Mouse (Mus musculus): ENCODE measurements around the gene Pald1. TPM values are rescaled to one million over a fixed set of nuclear protein-coding genes. Genes with fewer than 3 reads are reported as not detected.

Gene Pald1
- polyA plus RNA-seq, 1 experiment: 10.3 TPM

DNA sequence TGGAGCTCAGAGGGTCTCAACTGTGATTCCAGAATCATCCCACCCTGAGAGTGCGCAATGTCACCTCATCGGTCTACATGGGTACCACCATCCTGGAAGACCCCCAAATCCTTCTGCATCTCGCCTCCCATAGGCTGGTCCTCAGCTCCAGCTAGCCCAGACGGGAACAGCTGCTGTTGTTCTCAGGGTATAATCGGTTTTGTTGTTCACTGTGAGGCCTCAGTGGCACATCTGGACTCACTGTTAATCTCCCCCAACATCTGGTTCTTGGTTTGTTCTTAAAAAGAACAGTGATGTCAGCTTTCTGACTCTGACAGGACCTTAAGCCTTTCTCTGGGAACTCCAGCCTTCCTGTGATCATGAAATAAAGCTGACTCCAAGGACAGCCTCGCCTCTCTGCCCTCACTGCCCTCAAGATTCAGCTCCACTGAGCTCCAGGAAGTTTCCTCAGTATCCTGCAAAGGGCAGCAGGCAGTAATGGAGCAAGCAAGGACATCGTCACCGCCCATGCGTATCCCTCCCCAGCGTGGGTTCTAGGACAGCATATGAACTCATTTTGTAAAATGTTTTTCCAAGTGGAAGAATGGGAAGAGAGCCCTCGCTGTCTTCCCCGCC lies 74.5 kb downstream of the Pald1 start:
- Histone ChIP-seq H3K4me3 (ENCODE audit: insufficient read depth, low read length) (no peak overlapping the region), H3K4me1 (ENCODE audit: control insufficient read depth, insufficient read depth, low read length) (no peaks in the 10 kb centered on the region), H3K27ac (ENCODE audit: insufficient read depth, low read length) (no peak overlapping the region)
- TF ChIP-seq POLR2A (IDR thresholded peaks at IDR 0.05; ENCODE audit: extremely low read depth, insufficient read depth, low read length) (no peak), CTCF (IDR thresholded peaks at IDR 0.05; ENCODE audit: extremely low read depth, insufficient read depth, low read length) (no peak)

DNA sequence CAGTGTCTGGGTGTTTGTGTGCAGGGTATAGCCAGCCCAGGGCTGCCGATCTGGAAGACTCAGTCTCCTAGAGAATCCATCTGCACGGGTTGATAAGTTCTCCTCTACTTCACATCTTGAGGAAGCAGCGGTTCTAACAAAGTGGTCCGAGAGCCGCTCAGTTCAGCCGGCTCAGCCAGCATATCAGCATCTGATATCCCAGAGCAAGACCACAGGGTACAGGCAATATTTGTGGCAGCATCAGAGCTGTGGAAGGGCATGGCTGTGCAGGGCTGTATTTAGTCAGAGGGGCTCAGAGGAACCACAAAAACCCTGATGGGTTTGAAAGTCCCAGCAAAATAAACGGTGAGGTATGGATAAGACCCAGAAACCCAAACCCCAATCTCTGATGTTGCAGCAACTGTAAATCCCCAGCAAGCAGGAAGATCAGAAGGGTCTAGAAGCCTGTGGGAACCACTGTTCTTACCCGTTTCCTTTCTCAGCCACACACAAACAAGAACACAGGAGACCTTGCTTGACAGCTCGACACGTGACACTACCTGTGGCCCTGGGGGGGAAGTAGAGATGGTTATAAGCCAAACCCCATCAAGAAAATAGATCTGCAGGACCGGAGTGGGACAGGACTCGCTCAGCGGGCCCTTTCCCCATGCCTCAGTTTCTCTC lies 77.3 kb downstream of the Pald1 start:
- H3K4me1 ChIP-seq (ENCODE audit: control insufficient read depth, insufficient read depth, low read length): no peaks in the 10 kb centered on the region
- H3K27ac ChIP-seq (ENCODE audit: insufficient read depth, low read length): no peak overlapping the region
- no peak overlapping the region for H3K4me3 ChIP-seq (ENCODE audit: insufficient read depth, low read length)
- no peak for TF ChIP-seq POLR2A (IDR thresholded peaks at IDR 0.05; ENCODE audit: extremely low read depth, insufficient read depth, low read length)
- TF ChIP-seq CTCF (IDR thresholded peaks at IDR 0.05; ENCODE audit: extremely low read depth, insufficient read depth, low read length): no peak

DNA sequence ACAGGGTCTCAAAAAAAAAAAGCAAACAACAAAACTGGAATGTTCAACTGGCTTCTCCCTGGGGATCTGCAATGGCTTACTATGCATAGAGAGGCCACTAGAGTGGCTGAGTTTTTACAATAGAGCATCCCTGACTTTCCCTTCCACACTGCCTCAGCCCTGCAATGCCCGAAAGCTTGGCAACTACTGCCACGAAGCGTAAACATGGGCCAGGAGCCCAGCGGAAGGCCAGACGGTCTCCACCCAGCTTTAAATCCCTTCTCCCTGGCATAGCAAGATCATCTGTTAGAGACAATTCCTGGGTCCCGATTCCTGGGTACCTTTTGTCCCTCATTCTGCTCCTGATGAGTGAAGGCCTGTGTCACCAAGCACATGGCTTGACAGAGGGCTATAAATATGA lies 79.3 kb downstream of the Pald1 start:
- no peaks in the 10 kb centered on the region for H3K4me1 ChIP-seq (ENCODE audit: control insufficient read depth, insufficient read depth, low read length)
- H3K4me3 ChIP-seq (ENCODE audit: insufficient read depth, low read length): no peak overlapping the region
- no peak overlapping the region for H3K27ac ChIP-seq (ENCODE audit: insufficient read depth, low read length)
- TF ChIP-seq POLR2A (IDR thresholded peaks at IDR 0.05; ENCODE audit: extremely low read depth, insufficient read depth, low read length) (no peak), CTCF (IDR thresholded peaks at IDR 0.05; ENCODE audit: extremely low read depth, insufficient read depth, low read length) (no peak)

DNA sequence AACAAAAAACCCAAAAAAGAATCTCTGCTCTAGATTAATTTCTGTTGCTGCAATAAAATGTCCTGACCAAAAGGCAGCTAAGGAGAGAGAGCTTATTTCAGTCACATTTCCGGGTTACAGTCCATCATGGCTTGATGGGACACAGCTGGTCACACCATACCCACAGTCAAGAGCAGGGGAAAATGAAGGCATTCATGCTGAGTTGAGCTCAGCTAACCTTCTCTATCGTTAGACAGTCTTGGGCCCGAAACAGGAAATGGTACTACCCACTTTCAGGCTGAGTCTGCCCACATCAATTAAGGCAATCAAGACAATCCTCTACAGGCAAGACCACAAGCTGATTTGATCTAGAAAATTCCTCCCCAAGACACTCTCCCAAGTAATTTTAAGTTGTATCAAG lies 82.3 kb downstream of the Pald1 start:
- TF ChIP-seq POLR2A (IDR thresholded peaks at IDR 0.05; ENCODE audit: extremely low read depth, insufficient read depth, low read length): no peak
- no peak for TF ChIP-seq CTCF (IDR thresholded peaks at IDR 0.05; ENCODE audit: extremely low read depth, insufficient read depth, low read length)
- H3K27ac ChIP-seq (ENCODE audit: insufficient read depth, low read length): no peak overlapping the region
- no peak overlapping the region for H3K4me3 ChIP-seq (ENCODE audit: insufficient read depth, low read length)
- H3K4me1 ChIP-seq (ENCODE audit: control insufficient read depth, insufficient read depth, low read length): no peaks in the 10 kb centered on the region

DNA sequence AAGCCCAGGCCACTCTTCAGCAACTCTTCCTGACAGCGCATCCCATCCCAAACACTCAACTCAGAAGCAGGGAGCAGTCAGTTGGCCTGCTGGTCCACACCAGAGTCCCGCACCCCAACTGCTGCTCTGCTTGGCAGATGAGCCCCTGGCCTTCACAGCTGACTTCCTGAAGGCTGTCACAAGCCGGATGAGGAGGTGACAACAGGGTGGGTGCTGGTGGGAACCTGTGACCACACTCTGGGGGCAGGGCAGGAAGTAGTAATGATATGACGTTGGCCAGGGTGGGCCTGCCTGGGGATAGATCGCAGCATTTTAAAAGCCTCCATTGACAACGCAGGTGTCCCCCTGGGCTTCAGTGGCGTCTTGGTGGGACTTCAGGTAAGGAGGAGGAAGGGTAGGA lies 85.9 kb downstream of the Pald1 start, which contains the start of gene Prf1:
TSS of gene Prf1 (plus strand) at position 357 of the 400 bp plus-strand sequence.
- no peak for TF ChIP-seq CTCF (IDR thresholded peaks at IDR 0.05; ENCODE audit: extremely low read depth, insufficient read depth, low read length)
- no peak for TF ChIP-seq POLR2A (IDR thresholded peaks at IDR 0.05; ENCODE audit: extremely low read depth, insufficient read depth, low read length)
- Histone ChIP-seq H3K4me3 (ENCODE audit: insufficient read depth, low read length) (no peak within 1 kb of the TSS), H3K27ac (ENCODE audit: insufficient read depth, low read length) (no peak within 1 kb of the TSS), H3K4me1 (ENCODE audit: control insufficient read depth, insufficient read depth, low read length) (no peaks in the 10 kb centered on the region)

DNA sequence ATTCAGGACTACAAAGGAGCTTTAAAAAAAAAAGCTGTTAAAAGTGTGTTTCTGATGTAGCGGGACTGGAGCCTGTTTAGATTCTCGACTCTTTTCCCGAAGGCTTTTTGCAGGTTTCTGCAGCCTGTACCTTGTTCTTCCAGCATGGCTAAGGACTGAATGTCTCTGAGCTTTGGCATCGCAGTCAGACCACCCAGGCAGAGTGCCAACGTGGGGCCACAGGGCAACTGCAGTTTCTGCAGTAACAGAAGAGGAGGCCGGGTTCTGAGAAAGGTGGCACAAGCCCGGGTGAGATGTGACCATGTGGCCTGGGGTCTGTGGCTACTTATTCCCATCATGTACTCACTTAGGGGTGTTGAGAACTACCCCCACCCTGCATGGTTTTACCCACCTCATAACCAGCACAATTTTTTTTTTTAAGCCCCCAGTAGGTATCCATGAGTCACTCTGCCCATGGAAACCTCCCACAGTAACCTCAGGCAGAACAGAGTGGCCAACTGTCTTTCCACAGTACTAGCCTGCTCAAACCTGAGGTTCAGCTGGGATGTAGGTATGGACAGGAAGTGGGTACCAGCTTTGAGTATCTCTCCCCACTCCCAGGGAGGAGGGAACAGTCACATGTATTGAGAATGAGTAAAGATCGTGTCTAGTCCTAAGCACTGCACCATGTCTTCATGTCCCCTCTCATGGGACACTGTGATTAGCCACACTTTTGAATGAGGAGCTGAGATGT lies 86.5 kb downstream of the Pald1 start:
- TF ChIP-seq POLR2A (IDR thresholded peaks at IDR 0.05; ENCODE audit: extremely low read depth, insufficient read depth, low read length) (no peak), CTCF (IDR thresholded peaks at IDR 0.05; ENCODE audit: extremely low read depth, insufficient read depth, low read length) (no peak)
- H3K4me1 ChIP-seq (ENCODE audit: control insufficient read depth, insufficient read depth, low read length): no peaks in the 10 kb centered on the region
- no peak overlapping the region for H3K4me3 ChIP-seq (ENCODE audit: insufficient read depth, low read length)
- no peak overlapping the region for H3K27ac ChIP-seq (ENCODE audit: insufficient read depth, low read length)

DNA sequence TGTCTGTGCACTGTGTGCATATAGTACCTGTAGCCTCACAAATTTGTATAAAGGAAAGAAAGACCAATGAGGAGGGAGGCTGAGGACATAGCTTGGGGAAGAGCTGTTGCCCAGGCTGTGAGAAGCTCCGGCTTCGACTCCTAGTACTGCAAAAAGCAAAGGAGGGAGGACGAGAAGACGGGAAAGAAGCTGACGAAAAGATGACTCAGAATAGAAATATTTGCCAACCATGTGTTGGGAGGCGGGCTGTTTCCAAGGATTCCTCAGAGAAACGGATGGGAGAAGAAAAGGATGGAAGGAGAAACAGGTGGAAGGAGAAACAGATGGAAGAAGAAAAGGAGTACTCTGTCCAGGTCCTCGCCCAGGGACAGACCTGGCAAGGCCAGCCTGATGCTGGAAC lies 89.1 kb downstream of the Pald1 start:
- TF ChIP-seq POLR2A (IDR thresholded peaks at IDR 0.05; ENCODE audit: extremely low read depth, insufficient read depth, low read length) (no peak), CTCF (IDR thresholded peaks at IDR 0.05; ENCODE audit: extremely low read depth, insufficient read depth, low read length) (no peak)
- Histone ChIP-seq H3K4me1 (ENCODE audit: control insufficient read depth, insufficient read depth, low read length) (no peaks in the 10 kb centered on the region), H3K27ac (ENCODE audit: insufficient read depth, low read length) (no peak overlapping the region), H3K4me3 (ENCODE audit: insufficient read depth, low read length) (no peak overlapping the region)

DNA sequence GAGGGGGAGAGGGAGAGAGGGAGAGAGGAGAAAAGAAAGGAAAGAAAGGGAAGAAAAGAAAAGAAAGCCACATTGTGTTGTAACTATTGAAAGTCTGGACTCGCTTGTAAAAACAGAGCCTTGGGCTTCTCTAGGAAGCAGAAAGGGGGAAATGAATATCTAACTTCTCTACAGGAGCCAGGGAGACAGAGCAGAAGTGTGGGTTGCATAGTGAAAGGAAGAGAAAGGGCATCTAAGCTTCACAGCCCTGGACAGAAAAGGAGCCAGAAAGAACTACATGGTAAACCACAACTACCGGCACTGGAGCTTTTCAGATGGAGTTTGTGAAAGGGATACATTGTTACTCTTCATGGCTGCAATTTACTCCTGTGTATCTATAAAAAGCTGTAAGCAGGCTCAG lies 92.9 kb downstream of the Pald1 start:
- no peak overlapping the region for H3K27ac ChIP-seq (ENCODE audit: insufficient read depth, low read length)
- no peak for TF ChIP-seq POLR2A (IDR thresholded peaks at IDR 0.05; ENCODE audit: extremely low read depth, insufficient read depth, low read length)
- TF ChIP-seq CTCF (IDR thresholded peaks at IDR 0.05; ENCODE audit: extremely low read depth, insufficient read depth, low read length): no peak
- H3K4me1 ChIP-seq (ENCODE audit: control insufficient read depth, insufficient read depth, low read length): no peaks in the 10 kb centered on the region
- H3K4me3 ChIP-seq (ENCODE audit: insufficient read depth, low read length): no peak overlapping the region

DNA sequence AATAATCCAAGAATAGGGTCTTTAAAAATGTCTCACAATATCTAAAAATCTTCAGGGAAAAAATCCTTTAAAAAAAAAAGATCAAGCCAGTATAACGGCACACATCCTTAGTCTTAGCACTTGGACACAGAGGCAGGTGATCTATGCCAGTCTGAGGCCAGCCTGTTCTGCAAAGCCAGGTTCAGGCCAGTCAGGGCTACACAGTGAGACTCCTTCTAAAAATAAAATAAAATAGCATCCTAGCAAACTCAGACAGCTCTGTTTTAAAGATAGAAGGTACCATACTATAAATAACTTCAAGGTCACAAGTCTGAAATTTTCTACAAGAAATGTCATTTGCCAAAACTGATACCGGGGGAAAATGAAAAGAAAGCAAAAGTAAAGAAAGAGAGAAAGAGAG lies 93.3 kb downstream of the Pald1 start:
- Histone ChIP-seq H3K27ac (ENCODE audit: insufficient read depth, low read length) (no peak overlapping the region), H3K4me1 (ENCODE audit: control insufficient read depth, insufficient read depth, low read length) (no peaks in the 10 kb centered on the region), H3K4me3 (ENCODE audit: insufficient read depth, low read length) (no peak overlapping the region)
- TF ChIP-seq POLR2A (IDR thresholded peaks at IDR 0.05; ENCODE audit: extremely low read depth, insufficient read depth, low read length) (no peak), CTCF (IDR thresholded peaks at IDR 0.05; ENCODE audit: extremely low read depth, insufficient read depth, low read length) (no peak)

DNA sequence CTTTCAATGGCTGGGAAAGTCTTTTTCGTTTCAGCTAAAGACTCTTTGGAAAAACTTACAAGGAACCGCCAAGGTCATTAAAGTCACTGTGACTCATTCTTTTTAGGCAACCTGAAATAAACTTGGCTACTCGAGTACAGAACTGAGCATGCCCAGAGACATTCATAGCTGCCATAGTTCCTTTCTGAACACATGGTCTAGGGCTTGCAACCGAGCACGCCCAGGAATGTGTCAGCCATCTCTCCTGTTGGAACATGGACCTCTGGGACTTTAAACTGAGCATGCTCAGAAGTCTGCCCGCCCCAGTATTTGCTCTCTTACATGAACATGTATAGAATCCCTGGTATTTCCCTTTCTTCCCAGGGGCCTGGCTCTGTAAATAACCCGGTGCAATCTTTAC lies 97.1 kb downstream of the Pald1 start:
- no peak overlapping the region for H3K27ac ChIP-seq (ENCODE audit: insufficient read depth, low read length)
- H3K4me1 ChIP-seq (ENCODE audit: control insufficient read depth, insufficient read depth, low read length): no peaks in the 10 kb centered on the region
- TF ChIP-seq POLR2A (IDR thresholded peaks at IDR 0.05; ENCODE audit: extremely low read depth, insufficient read depth, low read length): no peak
- TF ChIP-seq CTCF (IDR thresholded peaks at IDR 0.05; ENCODE audit: extremely low read depth, insufficient read depth, low read length): no peak
- no peak overlapping the region for H3K4me3 ChIP-seq (ENCODE audit: insufficient read depth, low read length)
